Mouse (Mus musculus) liver, adult 2 months (tissue): ENCODE measurements around the gene Gast.

Experiments
- CTCF ChIP-seq: fragments of 200-500 bp; IDR thresholded peaks from 2 replicates; pipeline ENCODE4 v1.5.1; 2011; ENCODE audit warnings: low read depth, low read length, control low read depth
- POLR2A ChIP-seq: fragments of 200-500 bp; IDR thresholded peaks from 2 replicates; pipeline ENCODE4 v1.6.1; 2011; ENCODE audit warnings: low read length, control low read depth; ENCODE audit not compliant: insufficient read depth; ENCODE audit errors: extremely low read depth

GRCm38 (mm10) chr11:100369822-100370221, 35.6 kb downstream of the Gast start:
- no peak for TF ChIP-seq POLR2A
- no peak for TF ChIP-seq CTCF
